Comparison of ENCODE assay signal across 8 mouse cellular contexts in genomic region chr5:136246452-136246838, GRCm38 (mm10). TPM values are rescaled to one million over a fixed set of nuclear protein-coding genes. Genes with fewer than 3 reads are reported as not detected.
A peak's percentile ranks its signal among the peaks of the same experiment; 100 is the strongest.
DNase-seq lines count a peak whose midpoint lies in the region; ATAC-seq and TF ChIP-seq lines count a peak whose summit lies in the region.

TSS of gene Sh2b2 (minus strand) at chr5:136246556.

- H3K4me3 ChIP-seq in heart, adult 2 months: peak within 1 kb of the TSS; percentile 74
- H3K4me3 ChIP-seq in E14TG2a.4 (replicated peaks; ENCODE audit: low read length): peak within 1 kb of the TSS; percentile 92
- H3K4me3 ChIP-seq in forebrain, embryonic 14.5 days (ENCODE audit: low read depth, low read length): peak within 1 kb of the TSS; percentile 78; the same call in 1 of the 2 replicates
- peak within 1 kb of the TSS; percentile 66 for H3K4me3 ChIP-seq in liver, embryonic 12.5 days
- peak within 1 kb of the TSS; percentile 67 for H3K4me3 ChIP-seq in stomach, embryonic 14.5 days (ENCODE audit: low read depth, low read length)

- WGBS in heart, adult 2 months: 73% methylated on average over 2 of the region's 2 CpGs
- 78% methylated on average over 2 of the region's 2 CpGs for WGBS in forebrain, embryonic 14.5 days
- WGBS in liver, embryonic 12.5 days (ENCODE audit: insufficient replicate concordance): 26% methylated on average over 2 of the region's 2 CpGs
- 88% methylated on average over 2 of the region's 2 CpGs for WGBS in stomach, embryonic 14.5 days

- H3K36me3 ChIP-seq in heart, adult 2 months (ENCODE audit: control insufficient read depth, insufficient read depth, low read length): no peaks in the 10 kb centered on the region
- no peaks in the 10 kb centered on the region for H3K36me3 ChIP-seq in E14TG2a.4 (ENCODE audit: insufficient read depth, low read length)
- peaks cover 6% of the 10 kb centered on the region; the same call in 1 of the 2 replicates for H3K36me3 ChIP-seq in forebrain, embryonic 14.5 days (ENCODE audit: control insufficient read depth, insufficient read depth, low read length)
- H3K36me3 ChIP-seq in liver, embryonic 12.5 days: peaks cover 4% of the 10 kb centered on the region; the same call in 1 of the 2 replicates
- H3K36me3 ChIP-seq in stomach, embryonic 14.5 days (ENCODE audit: control insufficient read depth, insufficient read depth, low read length): no peaks in the 10 kb centered on the region

- H3K27me3 ChIP-seq in heart, adult 2 months (ENCODE audit: control insufficient read depth, insufficient read depth, low read length): no peaks in the 10 kb centered on the region; the same call in 1 of the 2 replicates
- H3K27me3 ChIP-seq in E14TG2a.4 (ENCODE audit: insufficient read depth, low read length): peaks cover 50% of the 10 kb centered on the region
- no peaks in the 10 kb centered on the region for H3K27me3 ChIP-seq in forebrain, embryonic 14.5 days (replicated peaks; ENCODE audit: control insufficient read depth, insufficient read depth, low read length)
- peaks cover 40% of the 10 kb centered on the region for H3K27me3 ChIP-seq in liver, embryonic 12.5 days (replicated peaks)
- H3K27me3 ChIP-seq in stomach, embryonic 14.5 days (ENCODE audit: control insufficient read depth, insufficient read depth, low read length): no peaks in the 10 kb centered on the region

- no peaks in the 10 kb centered on the region for H3K79me2 ChIP-seq in heart, adult 2 months (replicated peaks; ENCODE audit: control insufficient read depth, insufficient read depth, low read length)

- H3K4me1 ChIP-seq in heart, adult 2 months (ENCODE audit: control insufficient read depth, insufficient read depth, low read length): peaks cover 2% of the 10 kb centered on the region; the same call in 1 of the 2 replicates
- peaks cover 46% of the 10 kb centered on the region for H3K4me1 ChIP-seq in E14TG2a.4 (replicated peaks; ENCODE audit: low read depth, low read length)
- H3K4me1 ChIP-seq in forebrain, embryonic 14.5 days (ENCODE audit: control insufficient read depth, insufficient read depth, low read length): peaks cover 5% of the 10 kb centered on the region
- H3K4me1 ChIP-seq in liver, embryonic 12.5 days: peaks cover 36% of the 10 kb centered on the region
- peaks cover 6% of the 10 kb centered on the region; the same call in 1 of the 2 replicates for H3K4me1 ChIP-seq in stomach, embryonic 14.5 days (ENCODE audit: control insufficient read depth, insufficient read depth, low read length)

- no peaks in the 10 kb centered on the region for H3K9me3 ChIP-seq in E14TG2a.4 (ENCODE audit: low read length)
- no peaks in the 10 kb centered on the region for H3K9me3 ChIP-seq in forebrain, embryonic 14.5 days (replicated peaks; ENCODE audit: control insufficient read depth, low read length)
- H3K9me3 ChIP-seq in liver, embryonic 12.5 days (replicated peaks): no peaks in the 10 kb centered on the region
- H3K9me3 ChIP-seq in stomach, embryonic 14.5 days (ENCODE audit: control insufficient read depth, low read depth, low read length): no peaks in the 10 kb centered on the region

- peak within 1 kb of the TSS; percentile 72 for H3K27ac ChIP-seq in heart, adult 2 months
- no peak within 1 kb of the TSS for H3K27ac ChIP-seq in forebrain, embryonic 14.5 days (ENCODE audit: low read depth, low read length)
- no peak within 1 kb of the TSS for H3K27ac ChIP-seq in liver, embryonic 12.5 days
- H3K27ac ChIP-seq in stomach, embryonic 14.5 days (ENCODE audit: low read length): no peak within 1 kb of the TSS; the same call in 1 of the 2 replicates

- no peak for DNase-seq in heart, adult 2 months
- no peak for DNase-seq in heart, postnatal 14 days
- no peak for DNase-seq in forebrain, embryonic 14.5 days (ENCODE audit: low spot score)
- no peak for DNase-seq in thymus, postnatal 14 days
- no peak for DNase-seq in c-Kit-positive CD71-positive TER-119-positive erythroid progenitor cells, embryonic 14.5 days (ENCODE audit: low spot score)

- no peak for ATAC-seq in forebrain, embryonic 14.5 days
- no peak for ATAC-seq in liver, embryonic 12.5 days
- ATAC-seq in stomach, embryonic 14.5 days (ENCODE audit: insufficient number of reproducible peaks, insufficient read depth, low FRiP score, low read depth): no peak

- TF ChIP-seq POLR2A in heart, adult 2 months (IDR thresholded peaks at IDR 0.05; ENCODE audit: insufficient read depth, low read depth, low read length): no peak

- no peak within 1 kb of the TSS; the same call in 1 of the 2 replicates for H3K9ac ChIP-seq in heart, adult 2 months (ENCODE audit: low read depth, low read length)
- H3K9ac ChIP-seq in forebrain, embryonic 14.5 days (ENCODE audit: low read length): peak within 1 kb of the TSS; percentile 84
- no peak within 1 kb of the TSS for H3K9ac ChIP-seq in liver, embryonic 12.5 days
- H3K9ac ChIP-seq in stomach, embryonic 14.5 days (replicated peaks; ENCODE audit: low read depth, low read length): no peak within 1 kb of the TSS

- TF ChIP-seq CTCF in heart, adult 2 months (IDR thresholded peaks at IDR 0.05): no peak
- no peak for TF ChIP-seq CTCF in E14TG2a.4 (conservative IDR thresholded peaks at IDR 0.05; ENCODE audit: low read length)

- intact Hi-C loops in heart, adult 2 months (cut with DNase I): no loop called here
- intact Hi-C loops in heart, postnatal 14 days (cut with DNase I): no loop called here

- peak within 1 kb of the TSS; percentile 87 for H3K4me2 ChIP-seq in forebrain, embryonic 14.5 days (ENCODE audit: low read length)
- H3K4me2 ChIP-seq in liver, embryonic 12.5 days: peak within 1 kb of the TSS; percentile 87
- H3K4me2 ChIP-seq in stomach, embryonic 14.5 days (replicated peaks; ENCODE audit: low read depth, low read length): peak within 1 kb of the TSS; percentile 95

- TF ChIP-seq EP300 in heart, adult 2 months (IDR thresholded peaks at IDR 0.05; ENCODE audit: insufficient read depth, low read depth, low read length): no peak

RNA-seq across cellular contexts. Expression of gene Sh2b2, which starts in this region (rescaled TPM):
- under 1 TPM; 0.55 to 0.80 TPM for total RNA-seq in heart, adult 2 months (2021)
- 2.2 and 6.7 TPM in 2 replicates for polyA plus RNA-seq in heart, adult 2 months (2012; rRNA removed)
- total RNA-seq in heart, postnatal 14 days (2021): 1 to 10 TPM; 1.6 TPM
- 16.5 and 22.6 TPM in 2 replicates for polyA plus RNA-seq in forebrain, embryonic 14.5 days (2014; fragmentation: Nextera tagmentation; extraction: Ambion mirVana)
- polyA plus RNA-seq in liver, embryonic 12.5 days (2016; fragmentation: Nextera tagmentation; extraction: Ambion mirVana): 2.6 and 3.1 TPM in 2 replicates
- 3.0 and 3.3 TPM in 2 replicates for polyA plus RNA-seq in stomach, embryonic 14.5 days (2014; fragmentation: Nextera tagmentation; extraction: Ambion mirVana)
